Mouse (Mus musculus) small intestine, adult 2 months (tissue): ENCODE data around the gene Zfp648.

Experiments
- CTCF ChIP-seq: fragments of 200-500 bp; IDR thresholded peaks from 2 replicates; pipeline ENCODE4 v1.5.1; 2012; ENCODE audit warnings: low read depth, mild to moderate bottlenecking, control low read depth, inconsistent platforms, low read length, moderate library complexity, mixed read lengths; ENCODE audit not compliant: insufficient replicate concordance, insufficient read length; ENCODE audit errors: extremely low read depth
- POLR2A ChIP-seq: fragments of 200-500 bp; IDR thresholded peaks from 2 replicates; pipeline ENCODE4 v1.6.1; 2012; ENCODE audit warnings: low read depth, mild to moderate bottlenecking, control low read depth, inconsistent platforms, low read length, moderate library complexity

DNA sequence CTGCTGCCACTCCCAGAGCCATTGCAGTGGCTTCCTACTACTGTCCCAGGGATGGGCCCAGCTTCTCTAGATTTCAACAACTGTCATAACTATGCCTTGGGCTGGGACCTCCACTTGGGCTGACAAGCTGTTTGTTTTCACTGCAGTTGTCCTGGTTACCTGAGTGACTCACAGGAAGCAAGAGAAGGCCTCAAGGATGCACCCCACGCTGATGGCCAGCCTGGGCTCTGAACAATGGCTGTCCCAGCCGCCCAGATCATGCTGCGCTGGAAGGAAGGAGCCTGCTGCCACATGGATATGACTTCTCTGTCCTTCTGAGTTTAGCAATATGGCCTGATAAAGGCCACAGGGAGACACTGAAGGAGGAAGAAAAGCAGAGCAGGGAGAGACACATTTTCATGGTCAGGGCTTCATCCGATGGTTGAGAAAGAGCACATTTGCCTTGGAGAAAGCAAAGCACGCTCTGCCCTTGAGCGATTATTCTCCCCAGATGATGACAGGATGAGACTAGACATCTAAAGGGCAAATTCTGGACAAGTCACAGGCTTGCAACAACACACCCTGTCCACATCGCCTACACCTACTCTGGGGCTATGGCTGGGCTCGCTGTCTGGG lies 22.3 kb upstream of the Zfp648 start:
- TF ChIP-seq POLR2A (no peak), CTCF (no peak)
